Mouse (Mus musculus): ENCODE data around the gene Pabpc5.
A peak's percentile ranks its signal among the peaks of the same experiment; 100 is the strongest.

Gene Pabpc5

DNA sequence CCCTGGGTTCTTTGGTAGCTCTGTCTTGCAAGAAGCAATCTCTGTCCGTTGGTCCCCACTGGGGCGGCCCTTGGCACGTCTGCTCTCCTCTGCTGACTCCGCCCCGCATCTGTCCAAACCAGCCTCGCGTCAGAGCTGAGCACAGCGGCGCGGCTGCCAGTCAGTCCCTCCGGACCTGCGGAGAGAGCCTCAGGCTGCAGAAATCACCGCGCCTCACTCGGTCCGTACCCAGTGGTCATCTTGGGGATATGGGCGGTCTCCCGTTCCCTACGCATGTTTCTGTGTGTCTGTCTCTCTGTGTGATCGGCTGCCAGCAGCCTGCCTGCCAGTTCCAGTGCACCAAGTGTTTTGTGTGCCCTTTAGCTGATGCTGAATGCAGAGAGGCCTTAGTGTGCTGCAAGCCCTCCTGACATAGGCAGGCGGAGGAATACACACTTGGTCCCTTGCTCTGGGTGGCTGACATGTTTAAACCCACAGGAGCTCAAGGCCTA is at the start of gene Pabpc5:
Gene Pabpc5 (plus strand): TSS at position 116 of the 491 bp plus-strand sequence.
- DNase-seq: peak; percentile 66 to 71

GRCm38 (mm10) chrX:119886957-119887593 is 39.9 kb upstream of the Pabpc5 start:
- DNase-seq: no peak

- DNase-seq: no peak
Observed at GRCm38 (mm10) chrX:119888326-119888920, 38.6 kb upstream of the Pabpc5 start.

DNA sequence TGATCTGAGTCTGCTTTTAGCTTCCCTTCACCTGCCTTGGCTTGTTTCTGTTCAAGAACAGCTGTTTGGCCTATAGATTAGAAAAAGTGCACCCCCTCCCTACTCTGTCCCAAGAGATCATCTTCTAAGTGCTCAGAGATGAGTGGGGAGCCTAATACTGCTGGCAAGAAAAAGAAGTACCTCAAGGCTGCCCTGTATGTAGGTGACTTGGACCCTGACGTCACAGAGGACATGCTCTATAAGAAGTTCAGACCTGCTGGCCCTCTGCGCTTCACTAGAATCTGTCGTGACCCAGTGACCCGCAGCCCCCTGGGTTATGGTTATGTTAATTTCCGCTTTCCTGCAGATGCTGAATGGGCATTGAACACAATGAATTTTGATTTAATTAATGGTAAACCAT is 856 bp downstream of the Pabpc5 start:
- peak in 1 of 2 experiments; percentile 2 for DNase-seq

Data from cerebellum, adult 18-20 months (tissue).